Mouse (Mus musculus): ENCODE measurements around the gene Lclat1. TPM values are rescaled to one million over a fixed set of nuclear protein-coding genes. Genes with fewer than 3 reads are reported as not detected.
A peak's percentile ranks its signal among the peaks of the same experiment; 100 is the strongest.

Gene Lclat1
- total and polyA plus RNA-seq, 3 experiments = 4.6 to 42.6 (median 40.8) TPM

GRCm38 (mm10) chr17:73087045-73087910 lies 20.5 kb upstream of the Lclat1 start:
- peak; percentile 19 for DNase-seq

- no peak for DNase-seq
Observed at GRCm38 (mm10) chr17:73091368-73091767, 16.4 kb upstream of the Lclat1 start.

GRCm38 (mm10) chr17:73092103-73093097 lies 15.4 kb upstream of the Lclat1 start:
- no peak for DNase-seq

DNA sequence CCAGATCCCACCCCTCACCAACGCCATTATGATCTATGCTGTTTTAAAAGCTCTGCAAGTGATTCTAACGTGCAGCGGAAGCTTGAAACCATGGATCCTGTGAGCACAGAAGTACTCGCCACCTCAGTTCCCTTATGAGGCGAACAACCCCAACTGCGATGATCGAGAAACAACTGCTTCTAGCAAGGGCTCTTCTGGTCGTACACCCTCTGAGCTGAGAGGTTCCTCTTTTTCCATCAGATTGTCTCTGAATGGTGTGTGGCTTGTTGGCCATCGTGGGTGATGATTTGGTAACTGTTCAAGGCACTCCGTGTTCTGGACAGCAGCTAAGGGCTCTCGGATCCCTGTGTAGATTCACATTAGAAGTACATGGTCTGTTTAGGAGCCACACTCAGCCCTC lies 12.7 kb upstream of the Lclat1 start:
- DNase-seq = no peak

DNA sequence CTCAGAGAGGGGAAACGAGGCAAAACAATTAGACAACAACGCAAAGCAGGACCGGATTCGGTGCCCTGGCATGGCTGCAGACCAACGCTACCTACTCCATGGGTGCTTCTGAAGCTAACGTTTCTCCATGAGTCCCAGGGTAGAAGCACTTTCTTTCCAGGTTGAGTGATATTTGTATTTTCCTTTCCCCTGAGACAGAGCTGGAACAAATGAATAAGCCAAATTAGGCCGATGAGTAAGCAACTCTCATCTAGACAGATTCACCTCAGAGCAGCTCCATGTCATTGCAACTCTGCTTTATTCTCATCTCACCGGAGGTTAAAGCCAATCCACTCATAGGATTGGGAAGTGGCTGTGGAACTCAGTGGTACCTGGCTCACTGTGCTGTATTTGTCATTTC lies 12.2 kb upstream of the Lclat1 start:
- no peak for DNase-seq

DNA sequence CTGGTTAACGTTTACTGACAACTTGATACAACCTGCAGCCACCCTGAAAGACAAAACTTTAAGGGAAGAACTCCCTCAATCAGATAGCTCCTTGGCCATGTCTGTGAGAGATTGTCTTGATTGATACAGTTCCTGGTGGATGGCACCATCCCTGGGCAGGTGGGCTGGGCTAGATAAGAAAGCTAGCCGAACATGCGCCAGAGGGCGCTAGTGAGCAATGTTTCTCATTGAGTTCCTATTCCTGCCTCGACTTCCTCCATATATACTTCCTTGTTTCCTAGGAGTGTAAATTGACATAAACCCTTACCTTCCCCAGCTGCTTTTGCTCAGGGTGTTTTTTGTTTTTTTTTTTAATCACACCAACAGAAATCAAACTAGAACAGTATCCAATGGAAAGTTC lies 11.3 kb upstream of the Lclat1 start:
- DNase-seq = peak; percentile 38

GRCm38 (mm10) chr17:73098636-73099035 lies 9.1 kb upstream of the Lclat1 start:
- DNase-seq = no peak

DNA sequence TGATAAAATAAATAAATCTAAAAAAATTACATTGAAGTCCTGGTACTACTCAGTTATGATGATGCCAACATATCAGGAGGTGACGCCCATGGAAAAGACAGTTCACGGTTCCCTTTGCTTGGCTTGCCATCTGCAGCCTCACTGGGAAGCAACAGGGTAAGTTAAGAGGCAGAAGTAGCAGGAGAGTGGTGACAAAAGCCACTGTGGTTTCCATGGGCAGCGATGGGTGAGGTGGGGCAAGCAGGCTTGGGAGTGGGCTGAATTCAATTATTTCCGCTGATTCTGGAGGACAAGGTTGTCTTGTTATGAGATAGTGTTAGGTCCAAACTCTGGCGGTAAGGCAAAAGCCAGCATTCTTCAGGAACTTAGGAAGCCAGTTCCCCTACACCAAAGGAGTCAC lies 7.4 kb upstream of the Lclat1 start:
- no peak for DNase-seq

DNA sequence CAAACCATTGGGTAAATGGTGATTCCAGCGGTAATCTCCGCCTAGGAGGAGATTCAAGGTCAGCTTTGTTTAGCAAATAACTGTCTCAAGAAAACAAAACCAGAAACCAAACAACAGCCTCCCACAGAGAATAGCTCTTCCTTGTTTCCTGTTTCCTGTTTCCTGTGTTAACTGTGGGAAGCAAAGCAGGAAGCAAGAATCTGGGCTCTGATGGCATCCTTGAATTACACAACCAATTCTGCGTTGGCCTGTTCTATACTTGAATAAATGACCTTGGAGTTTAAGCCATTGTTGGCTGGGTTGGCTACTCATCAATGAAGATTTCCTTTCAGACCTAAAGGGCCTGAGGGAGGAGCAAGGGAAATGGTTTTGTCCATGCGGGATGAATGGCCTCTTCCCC lies 5.2 kb upstream of the Lclat1 start:
- no peak for DNase-seq

DNA sequence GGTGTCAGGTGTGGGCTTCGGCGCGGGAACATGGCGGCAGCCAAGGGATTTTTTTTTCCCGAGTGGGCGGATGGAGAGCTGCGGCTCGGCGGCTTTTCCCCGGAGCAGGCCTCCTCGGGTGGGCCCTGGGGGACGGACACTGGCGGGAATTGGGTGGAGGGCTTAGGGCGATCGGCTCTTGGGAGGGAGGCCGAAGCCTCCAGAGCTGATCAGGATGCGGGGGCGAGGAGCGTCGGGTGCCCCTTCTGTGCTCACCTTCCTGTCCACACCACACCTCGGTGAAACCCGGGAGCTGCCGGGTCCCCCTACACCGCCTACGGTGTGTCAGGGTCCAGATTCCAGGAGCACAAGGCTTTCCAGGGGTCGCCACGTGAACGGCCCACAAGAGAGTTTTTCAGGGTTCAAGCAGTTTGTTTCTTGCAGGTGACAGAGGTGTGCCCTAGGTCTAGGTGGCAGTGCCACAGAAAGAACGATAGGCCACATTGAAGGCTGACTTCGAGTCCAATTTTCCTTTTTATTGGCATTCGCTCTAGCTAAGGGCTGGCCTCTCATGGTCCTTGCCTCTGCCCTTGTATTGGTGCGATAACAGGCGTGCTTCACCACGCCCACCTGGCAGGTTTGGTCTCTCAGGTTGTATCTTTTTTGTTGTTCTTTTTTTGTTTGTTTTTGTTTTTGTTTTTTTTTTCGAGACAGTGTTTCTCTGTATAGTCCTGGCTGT lies 544 bp downstream of the Lclat1 start:
- DNase-seq = peak; percentile 17

DNA sequence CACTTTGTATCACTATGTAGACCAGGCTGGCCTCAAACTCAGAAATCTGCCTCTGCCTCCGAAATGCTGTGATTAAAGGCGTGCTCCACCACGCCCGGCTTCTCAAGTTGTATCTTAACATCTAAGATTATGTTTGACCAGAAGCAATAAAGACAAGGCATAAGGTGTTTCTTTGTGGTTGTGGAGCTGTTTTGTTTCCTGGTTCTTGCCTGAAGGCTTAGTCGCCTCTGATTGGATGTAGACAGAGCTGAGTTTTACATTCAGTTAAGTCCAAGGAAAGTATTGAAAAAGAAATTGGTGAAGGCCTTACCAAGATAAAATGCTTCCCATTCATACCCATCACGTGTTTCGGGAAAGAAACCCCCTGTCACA lies 1.1 kb downstream of the Lclat1 start:
- DNase-seq = no peak

- peak; percentile 19 for DNase-seq
Observed at GRCm38 (mm10) chr17:73112128-73112527, 4.3 kb downstream of the Lclat1 start.

DNA sequence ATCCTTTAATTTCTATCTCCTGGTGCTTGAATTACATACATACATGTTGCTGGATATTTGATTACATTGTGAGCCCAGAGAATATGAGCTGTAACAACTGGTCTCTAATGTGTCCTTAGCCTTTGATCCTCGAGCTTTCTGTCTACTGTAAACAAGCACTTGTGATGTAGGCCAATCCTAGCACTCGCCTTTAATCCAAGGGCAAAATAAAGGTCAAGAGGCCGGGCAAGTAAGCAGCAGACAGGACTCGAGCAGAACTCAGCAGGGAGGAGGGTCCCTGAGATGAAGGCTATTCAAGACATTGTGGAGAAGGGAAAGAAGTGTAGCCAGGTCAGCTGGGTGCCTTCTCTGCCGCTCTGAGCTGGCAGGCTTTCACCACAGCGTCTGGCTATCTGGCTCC lies 4.8 kb downstream of the Lclat1 start:
- DNase-seq = no peak

DNA sequence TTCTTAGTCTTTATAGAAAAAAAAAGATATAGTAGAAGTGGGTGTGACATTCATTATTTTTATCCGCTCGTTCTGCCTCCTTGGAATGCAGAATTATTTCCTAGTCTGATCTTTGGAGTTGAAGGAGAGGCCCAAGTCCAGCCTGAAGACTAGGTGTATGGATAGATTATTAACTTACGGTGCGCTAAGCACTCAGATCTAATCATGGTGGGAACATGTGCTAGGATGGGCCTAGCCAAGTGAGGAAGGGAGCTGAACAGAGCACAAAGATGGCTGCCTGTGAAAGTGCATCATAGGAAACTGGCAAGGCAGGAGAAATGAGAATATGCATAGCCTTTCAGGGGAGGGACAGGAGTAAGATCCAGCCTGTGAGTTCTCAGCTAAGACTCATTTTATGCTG lies 5.4 kb downstream of the Lclat1 start:
- no peak for DNase-seq

DNA sequence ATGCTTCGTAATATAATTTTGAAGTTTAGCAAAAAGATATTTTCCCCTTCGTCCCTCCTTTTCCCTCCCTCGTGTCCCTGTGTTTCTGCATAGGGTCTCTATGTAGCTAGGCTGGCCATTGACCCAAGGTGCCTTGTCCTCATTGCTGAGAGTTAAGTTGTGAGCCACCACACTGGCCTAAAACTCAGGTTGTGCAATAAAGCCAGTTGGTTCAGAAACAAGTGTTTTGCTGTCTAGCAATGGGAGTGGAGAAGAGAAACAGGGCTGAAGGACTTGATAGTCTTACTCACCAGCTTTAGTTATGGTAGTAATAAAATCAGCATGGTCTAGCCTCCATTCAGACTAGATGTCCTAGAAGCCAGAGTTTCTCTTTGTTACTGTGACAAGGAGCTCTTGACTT lies 10.3 kb downstream of the Lclat1 start:
- DNase-seq = no peak

DNA sequence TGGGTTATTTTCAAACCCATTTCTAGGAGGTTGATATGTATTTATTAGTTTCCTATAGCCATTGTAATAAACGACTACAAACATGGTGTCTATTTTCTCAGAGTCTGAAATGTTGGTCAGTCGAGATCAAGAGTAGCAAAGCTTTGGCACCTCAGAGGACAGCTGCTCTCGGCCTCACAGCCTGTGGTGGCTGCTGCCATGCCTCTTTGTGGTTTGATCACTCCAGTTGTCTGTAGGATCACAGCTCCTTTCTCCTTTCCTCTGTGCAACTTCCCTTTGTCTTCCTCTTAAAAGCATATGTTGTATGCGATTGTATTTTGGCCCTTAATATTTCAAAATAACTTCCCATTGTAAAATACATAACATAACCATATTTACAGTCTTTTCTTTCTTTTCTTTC lies 10.9 kb downstream of the Lclat1 start:
- no peak for DNase-seq

DNA sequence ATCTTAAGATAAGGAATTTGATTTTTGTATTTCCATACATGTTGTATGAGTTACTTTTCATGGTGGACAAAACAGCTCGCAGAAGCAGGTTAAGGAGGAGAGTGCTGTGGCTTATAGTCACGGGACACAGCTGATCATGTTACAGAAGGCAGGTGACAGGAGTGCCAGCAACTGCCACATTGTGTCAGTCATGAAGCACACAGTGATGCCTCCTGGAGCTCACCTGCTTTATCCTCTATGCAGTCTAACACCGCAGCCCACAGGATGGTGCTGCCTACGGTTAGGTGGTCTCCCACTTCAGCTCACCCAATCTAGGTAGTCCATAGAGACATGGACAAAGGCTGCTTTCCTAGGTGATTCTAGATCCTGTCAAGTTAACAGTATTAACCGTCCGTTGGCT lies 11.4 kb downstream of the Lclat1 start:
- DNase-seq = no peak

DNA sequence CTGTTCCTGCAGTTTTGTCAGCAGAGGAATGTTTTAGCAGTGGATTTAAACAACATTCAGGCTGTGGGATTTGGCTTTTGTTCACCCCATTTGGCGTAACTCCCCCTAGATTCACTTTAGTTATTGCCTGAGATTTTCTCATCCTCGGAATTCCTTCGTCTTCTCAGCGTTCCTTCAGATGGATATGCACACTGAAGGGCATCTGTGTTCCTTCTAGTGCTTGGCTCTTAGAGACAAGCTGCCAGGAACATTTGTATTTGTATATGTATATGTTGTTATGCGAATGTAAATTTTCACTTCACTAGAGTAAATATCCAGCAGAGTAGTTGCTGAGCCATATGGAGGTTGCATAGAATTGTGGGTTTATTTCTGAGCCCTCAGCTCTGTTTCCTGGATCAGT lies 12.8 kb downstream of the Lclat1 start:
- DNase-seq = no peak

- no peak for DNase-seq
Observed at GRCm38 (mm10) chr17:73121726-73122125, 13.9 kb downstream of the Lclat1 start.

GRCm38 (mm10) chr17:73126349-73126748 lies 18.6 kb downstream of the Lclat1 start:
- no peak for DNase-seq

DNA sequence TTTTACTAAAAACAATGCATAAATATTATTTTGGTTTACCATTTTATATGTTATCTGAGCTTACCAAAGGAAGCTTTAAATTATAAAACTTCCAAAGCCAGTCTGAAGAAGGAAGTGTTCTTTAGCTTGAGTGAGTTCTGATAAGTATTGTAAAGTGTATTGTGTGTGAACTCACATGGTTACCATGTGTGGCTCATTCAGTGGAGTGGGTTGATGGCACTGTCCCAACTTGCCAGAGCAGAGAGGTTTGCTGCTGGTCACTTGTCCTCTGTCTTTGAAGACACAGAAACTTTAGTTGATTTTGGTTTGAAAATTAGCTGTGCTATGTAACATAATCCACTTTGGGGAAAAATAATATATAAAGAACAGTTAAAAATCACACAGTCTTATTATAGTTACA lies 19.1 kb downstream of the Lclat1 start:
- DNase-seq = no peak
